Mouse (Mus musculus): ENCODE data around the gene Olfr1437. TPM values are rescaled to one million over a fixed set of nuclear protein-coding genes. Genes with fewer than 3 reads are reported as not detected.
"Not testable (repeated sequence)": the region's sequence is repeated elsewhere in the genome, so short reads cannot be mapped to it uniquely, and the experiment has no call there.

Gene Olfr1437
- total RNA-seq (2021) = not detected
- long read RNA-seq = 0 reads

DNA sequence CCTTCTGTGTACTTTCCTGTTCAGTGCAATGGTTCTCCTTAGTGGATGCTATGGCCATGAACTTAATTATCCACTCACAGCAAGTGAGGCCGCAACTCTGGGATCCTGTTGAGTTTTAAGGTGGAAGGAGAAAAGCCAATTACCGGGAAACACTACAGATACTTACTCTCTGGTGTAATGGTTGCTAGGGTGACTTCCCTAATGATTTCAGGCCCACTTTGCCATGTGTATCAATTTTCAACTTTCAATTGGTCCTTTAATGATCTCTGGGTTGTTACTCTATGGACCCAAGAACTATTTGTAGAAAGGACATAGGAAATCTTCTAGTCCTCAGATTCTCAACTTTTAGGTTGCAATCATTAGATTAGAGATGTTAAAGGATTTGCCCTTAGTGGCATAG, at the start of gene Olfr1437:
Olfr1437 (minus strand) TSS at position 101 of the 400 bp plus-strand sequence.
- DNase-seq (ENCODE audit: low spot score in 2 of 2) = no peak

DNA sequence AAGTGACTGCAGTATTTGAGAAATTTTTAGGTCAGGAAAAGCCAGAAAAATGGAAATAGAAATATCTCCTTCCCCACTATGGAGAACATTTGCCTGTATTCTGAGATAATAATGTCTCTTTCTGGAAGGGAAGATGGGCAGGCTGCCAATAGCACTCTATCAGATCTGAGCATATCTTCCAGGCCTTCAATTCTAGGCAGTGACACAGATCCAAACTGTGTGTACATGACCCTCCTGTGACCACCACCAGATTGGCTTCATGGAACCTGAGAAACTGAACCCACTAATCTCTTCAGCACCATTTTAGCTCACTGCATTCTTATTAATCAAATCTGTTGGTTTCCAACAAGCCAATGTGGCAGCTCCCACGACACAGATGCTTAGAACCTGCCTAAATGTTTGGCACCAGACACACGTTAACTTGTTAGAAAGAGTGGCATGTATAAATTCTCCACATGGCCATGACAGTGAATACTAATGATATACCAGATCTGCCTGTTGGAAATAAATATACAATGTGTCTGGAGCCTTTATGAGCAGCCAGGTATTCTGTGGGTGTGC, 49.6 kb upstream of the Olfr1437 start:
- peak; percentile 33 to 42 for DNase-seq (ENCODE audit: low spot score in 2 of 2)

DNA sequence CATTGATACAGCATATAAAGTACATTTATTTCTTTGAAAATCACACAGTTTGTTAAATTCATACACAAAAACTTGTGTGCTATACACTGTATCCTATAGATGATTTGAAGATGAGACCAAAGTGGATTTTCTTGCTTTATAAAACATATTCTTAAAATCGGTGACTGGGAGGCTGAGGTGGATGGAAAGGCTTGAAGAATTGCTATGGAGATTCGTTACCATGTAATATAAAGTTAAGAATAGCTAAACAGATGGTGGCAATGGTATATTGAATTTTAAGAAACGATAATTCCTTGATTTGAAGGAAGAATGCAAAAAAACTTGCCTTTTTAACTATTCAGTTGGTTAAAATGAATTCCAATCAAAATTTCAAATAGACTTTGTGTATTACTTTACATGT, 48.1 kb upstream of the Olfr1437 start:
- no peak for DNase-seq (ENCODE audit: low spot score in 2 of 2)

DNA sequence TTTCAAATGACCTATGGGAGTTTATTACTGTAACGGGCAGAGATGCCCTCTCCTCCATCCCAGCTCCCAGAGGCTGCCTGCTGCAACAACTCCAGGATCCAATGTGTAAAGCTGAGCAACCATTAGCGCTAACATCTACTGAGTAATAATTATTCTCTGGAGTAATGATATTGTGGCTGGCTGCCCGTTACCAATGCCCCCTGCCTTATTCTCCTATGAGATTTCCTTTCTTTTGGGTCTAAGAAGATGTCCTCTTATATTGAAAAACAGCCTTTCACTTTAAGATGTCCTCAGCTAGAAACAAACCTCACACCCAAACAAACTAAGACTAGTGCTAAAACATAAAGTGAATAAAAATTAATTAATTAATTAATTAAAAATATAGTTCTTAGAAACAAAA, 10.9 kb upstream of the Olfr1437 start, which contains the start of gene Olfr1438-ps1:
Olfr1438-ps1 (minus strand) TSS at position 101 of the 400 bp plus-strand sequence.
- DNase-seq (ENCODE audit: low spot score in 2 of 2) = no peak

DNA sequence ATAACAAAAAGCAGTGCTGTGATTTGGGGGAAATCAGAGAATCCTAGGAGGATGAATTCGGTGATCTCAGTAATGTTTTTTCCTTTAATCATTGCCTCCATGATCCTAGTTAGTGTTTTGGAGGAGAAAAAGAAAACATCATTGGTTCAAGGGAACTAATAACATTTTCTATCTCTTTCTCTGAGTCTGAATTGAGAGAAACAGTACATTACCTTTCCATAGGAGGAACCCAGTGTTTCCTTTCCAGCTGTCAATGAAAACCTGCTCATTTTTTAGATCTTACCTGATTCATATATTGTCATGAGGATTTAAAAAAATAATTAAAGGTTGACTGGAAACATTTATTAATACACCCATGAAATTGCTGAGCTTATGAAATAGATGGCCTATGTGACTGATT, 25.9 kb downstream of the Olfr1437 start, which contains the start of gene Olfr1436:
Olfr1436 (minus strand) TSS at position 101 of the 400 bp plus-strand sequence.
- not testable (repeated sequence) for DNase-seq (ENCODE audit: low spot score in 2 of 2)

DNA sequence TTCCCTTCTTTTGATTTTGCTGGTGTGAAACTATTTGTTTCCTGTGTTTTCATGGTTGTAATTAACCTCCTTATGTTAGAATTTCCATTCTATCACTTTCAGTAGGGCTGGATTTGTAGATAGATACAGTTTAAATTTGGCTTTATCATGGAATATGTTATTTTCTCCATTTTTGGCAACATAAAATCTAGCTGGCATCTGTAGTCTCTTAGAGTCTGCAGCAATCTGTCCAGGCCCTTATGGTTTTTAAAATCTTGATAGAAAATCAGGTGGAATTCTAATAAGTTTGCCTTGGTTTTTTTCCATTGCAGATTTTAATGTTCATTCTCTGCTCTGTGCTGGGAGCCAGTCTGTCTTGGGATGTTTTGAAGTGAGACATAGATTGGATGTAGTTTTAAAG, 31.9 kb downstream of the Olfr1437 start:
- DNase-seq (ENCODE audit: low spot score in 2 of 2) = no peak

DNA sequence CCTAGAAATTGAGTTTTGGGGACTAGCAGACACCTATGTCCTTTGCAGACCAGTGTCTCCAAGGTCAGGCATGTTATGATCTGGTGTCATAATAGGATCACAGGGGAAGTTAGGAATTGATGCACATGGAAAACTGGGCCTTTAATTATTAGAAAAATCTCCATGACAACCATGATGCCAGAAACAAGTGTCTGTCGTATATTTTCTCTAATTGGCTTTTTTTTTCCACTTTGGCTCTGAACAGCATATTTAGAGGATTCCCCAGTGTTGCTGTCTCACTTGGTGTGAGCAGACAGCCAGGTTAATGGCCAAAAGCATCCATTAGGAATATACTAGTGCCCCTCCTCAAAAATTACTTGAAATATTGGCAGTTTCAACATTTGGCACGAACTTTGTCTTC, 45.3 kb downstream of the Olfr1437 start, which contains the start of gene Olfr1434:
Olfr1434 (plus strand) TSS at position 301 of the 400 bp plus-strand sequence.
- no peak for DNase-seq (ENCODE audit: low spot score in 2 of 2)

Other genes with a start within 250 kb of the Olfr1437 start
- gene Olfr1425, start 247.4 kb downstream of the Olfr1437 start, total RNA-seq (2021) = not detected
- not detected for gene Olfr1426, start 233.1 kb downstream of the Olfr1437 start, total RNA-seq (2021)
- gene Olfr1427, start 221.8 kb downstream of the Olfr1437 start, total RNA-seq (2021) = not detected
- not detected for gene Olfr1428, start 209.2 kb downstream of the Olfr1437 start, total RNA-seq (2021)
- not detected for gene Olfr76, start 201.9 kb downstream of the Olfr1437 start, total RNA-seq (2021)
- not detected for gene Olfr1555-ps1, start 155.0 kb downstream of the Olfr1437 start, total RNA-seq (2021)
- not detected for gene Olfr1431, start 124.5 kb downstream of the Olfr1437 start, total RNA-seq (2021)
- not detected for gene Olfr1432, start 92.5 kb downstream of the Olfr1437 start, total RNA-seq (2021)
- gene Olfr262, start 83.4 kb downstream of the Olfr1437 start, total RNA-seq (2021) = not detected
- gene Olfr235, start 64.1 kb downstream of the Olfr1437 start, total RNA-seq (2021) = not detected
- not detected for gene Olfr1434, start 45.2 kb downstream of the Olfr1437 start, total RNA-seq (2021)
- not detected for gene Olfr1436, start 26.0 kb downstream of the Olfr1437 start, total RNA-seq (2021)
- not detected for gene Olfr1438-ps1, start 10.8 kb upstream of the Olfr1437 start, total RNA-seq (2021)
- not detected for gene Olfr1440, start 62.2 kb upstream of the Olfr1437 start, total RNA-seq (2021)
- not detected for gene Olfr1441, start 92.3 kb upstream of the Olfr1437 start, total RNA-seq (2021)
- gene Pfpl, start 102.8 kb upstream of the Olfr1437 start, total RNA-seq (2021) = not detected
- 1 to 10 TPM; 4.6 to 4.8 TPM for gene Mpeg1, start 135.7 kb upstream of the Olfr1437 start, total RNA-seq (2021)
- gene Dtx4, start 176.4 kb upstream of the Olfr1437 start, total RNA-seq (2021) = 10 to 100 TPM; 48.1 to 55.5 TPM
- 1 to 10 TPM; 3.9 to 4.1 TPM for gene Fam111a, start 220.6 kb upstream of the Olfr1437 start, total RNA-seq (2021)